Mouse (Mus musculus): ENCODE data around the gene Tmem117. TPM values are rescaled to one million over a fixed set of nuclear protein-coding genes. Genes with fewer than 3 reads are reported as not detected.

Gene Tmem117
- polyA plus RNA-seq, 1 experiment from 2014 or later: 7.7 TPM

- ChIA-PET POLR2A (no interaction called here), CTCF (interaction anchor here (0.9 kb wide), 1 partner anchor 14 kb away, joined by 3 read pairs; no protein-coding TSS in a partner anchor)
- in situ Hi-C loops (cut with MboI; ENCODE audit: low pct_unique_long_range_greater_than_20kb): no loop called here
- TF ChIP-seq CTCF (IDR thresholded peaks at IDR 0.05): no peak
- no peak for ATAC-seq
- no peak for DNase-seq (ENCODE audit: low read depth, low spot score)
- H3K27me3 ChIP-seq: no peaks in the 10 kb centered on the region
These were observed 507.0 kb downstream of the Tmem117 start for GRCm38 (mm10) chr15:95135926-95136609.

GRCm38 (mm10) chr15:95137018-95137810 is 508.2 kb downstream of the Tmem117 start:
- H3K27me3 ChIP-seq: no peaks in the 10 kb centered on the region
- ChIA-PET CTCF (interaction anchor here (0.9 kb wide), 1 partner anchor 15 kb away, joined by 3 read pairs; no protein-coding TSS in a partner anchor), POLR2A (no interaction called here)
- no peak for TF ChIP-seq CTCF (IDR thresholded peaks at IDR 0.05)
- no peak for ATAC-seq
- in situ Hi-C loops (cut with MboI; ENCODE audit: low pct_unique_long_range_greater_than_20kb): no loop called here
- no peak for DNase-seq (ENCODE audit: low read depth, low spot score)

GRCm38 (mm10) chr15:95138709-95139409 is 509.8 kb downstream of the Tmem117 start:
- ChIA-PET POLR2A (no interaction called here), CTCF (no interaction called here)
- ATAC-seq: no peak
- no peak for TF ChIP-seq CTCF (IDR thresholded peaks at IDR 0.05)
- DNase-seq (ENCODE audit: low read depth, low spot score): no peak
- in situ Hi-C loops (cut with MboI; ENCODE audit: low pct_unique_long_range_greater_than_20kb): no loop called here
- no peaks in the 10 kb centered on the region for H3K27me3 ChIP-seq

GRCm38 (mm10) chr15:95144131-95144530 is 515.1 kb downstream of the Tmem117 start:
- no peak for TF ChIP-seq CTCF (IDR thresholded peaks at IDR 0.05)
- H3K27me3 ChIP-seq: no peaks in the 10 kb centered on the region
- ChIA-PET CTCF (no interaction called here), POLR2A (interaction anchor here (0.6 kb wide), 1 partner anchor 687 kb away, joined by 4 read pairs; no protein-coding TSS in a partner anchor)
- peak; percentile 43 for DNase-seq (ENCODE audit: low read depth, low spot score)
- in situ Hi-C loops (cut with MboI; ENCODE audit: low pct_unique_long_range_greater_than_20kb): no loop called here
- peak; percentile 66 for ATAC-seq

GRCm38 (mm10) chr15:95145118-95145517 is 516.1 kb downstream of the Tmem117 start:
- no peaks in the 10 kb centered on the region for H3K27me3 ChIP-seq
- POLR2A ChIA-PET: no interaction called here
- no peak for DNase-seq (ENCODE audit: low read depth, low spot score)
- in situ Hi-C loops (cut with MboI; ENCODE audit: low pct_unique_long_range_greater_than_20kb): no loop called here
- no peak for ATAC-seq
- CTCF ChIA-PET: no interaction called here
- TF ChIP-seq CTCF (IDR thresholded peaks at IDR 0.05): no peak

Other genes starting within 250 kb of the Tmem117 start
- 0.03 TPM for gene Adamts20, start 163.8 kb upstream of the Tmem117 start, polyA plus RNA-seq (2021)
- 3.6 TPM for gene Pus7l, start 85.7 kb upstream of the Tmem117 start, polyA plus RNA-seq (2021)
- gene Irak4, start 85.6 kb upstream of the Tmem117 start, polyA plus RNA-seq (2021): 28.0 TPM
- gene Twf1, start 39.3 kb upstream of the Tmem117 start, polyA plus RNA-seq (2021): 112 TPM